Mouse (Mus musculus) ES-Bruce4 (cell line): ENCODE measurements around the gene Slfn4.
"Not testable (repeated sequence)": the region's sequence is repeated elsewhere in the genome, so short reads cannot be mapped to it uniquely, and the experiment has no call there.

Experiments used
- CTCF ChIP-seq: IDR thresholded peaks from one replicate; pipeline ENCODE4 v1.8.1; 2011; ENCODE audit warnings: low read depth, low read length
- EP300 ChIP-seq: IDR thresholded peaks from 2 replicates; pipeline ENCODE4 v1.6.1; 2011; ENCODE audit warnings: low read depth, low read length; ENCODE audit not compliant: insufficient read depth
- POLR2A ChIP-seq: IDR thresholded peaks from one replicate; pipeline ENCODE4 v1.8.1; 2011; ENCODE audit warnings: low read length; ENCODE audit not compliant: insufficient read depth

DNA sequence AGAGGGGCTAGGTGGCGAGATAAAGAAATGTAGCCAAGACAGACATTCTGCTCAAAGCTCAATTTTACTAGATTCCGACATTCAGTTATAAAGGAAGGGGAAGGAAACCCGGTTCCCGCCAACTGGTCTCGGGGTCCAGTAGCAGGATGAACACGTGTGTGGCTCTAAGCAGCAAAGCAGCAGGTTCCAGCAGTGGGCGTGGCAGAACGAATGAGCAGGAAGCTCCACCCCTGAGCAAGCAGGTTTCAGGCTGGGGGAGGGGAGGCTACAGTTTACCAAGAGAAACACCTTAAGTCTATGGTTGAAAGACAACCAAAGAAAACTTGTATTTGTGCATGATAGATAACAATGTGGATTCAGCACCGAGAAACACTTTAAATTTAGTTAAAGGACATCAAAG, 62.4 kb downstream of the Slfn4 start:
- TF ChIP-seq EP300: 0 out of 2 replicates have a peak, but pooled peaks have one; percentile 34
- not testable (repeated sequence) for TF ChIP-seq POLR2A, CTCF
